Mouse (Mus musculus): ENCODE measurements at regions not wholly inside any gene's neighbourhood (a gene's known extent, or its start where the extent isn't known, plus 50 kb on each side); places are given as distances from the start of the nearest gene placed in this dataset.

- no peak overlapping the region for H3K27ac ChIP-seq (ENCODE audit: poor library complexity, severe bottlenecking)
- no peaks in the 10 kb centered on the region for H3K36me3 ChIP-seq
- H3K4me3 ChIP-seq: no peak overlapping the region
- 0 out of 2 replicates have a peak, but pooled peaks cover 3% of the 10 kb centered on the region for H3K9me3 ChIP-seq (replicated peaks)
- no peak for ATAC-seq (ENCODE audit: insufficient number of reproducible peaks, low FRiP score)
- no peak overlapping the region for H3K9ac ChIP-seq
- H3K27me3 ChIP-seq (replicated peaks): no peaks in the 10 kb centered on the region
- H3K4me2 ChIP-seq: no peak overlapping the region
- H3K4me1 ChIP-seq (replicated peaks): peaks cover 3% of the 10 kb centered on the region
Measured at GRCm38 (mm10) chr1:90536105-90536504, 66.7 kb upstream of the Cops8 start.

DNA sequence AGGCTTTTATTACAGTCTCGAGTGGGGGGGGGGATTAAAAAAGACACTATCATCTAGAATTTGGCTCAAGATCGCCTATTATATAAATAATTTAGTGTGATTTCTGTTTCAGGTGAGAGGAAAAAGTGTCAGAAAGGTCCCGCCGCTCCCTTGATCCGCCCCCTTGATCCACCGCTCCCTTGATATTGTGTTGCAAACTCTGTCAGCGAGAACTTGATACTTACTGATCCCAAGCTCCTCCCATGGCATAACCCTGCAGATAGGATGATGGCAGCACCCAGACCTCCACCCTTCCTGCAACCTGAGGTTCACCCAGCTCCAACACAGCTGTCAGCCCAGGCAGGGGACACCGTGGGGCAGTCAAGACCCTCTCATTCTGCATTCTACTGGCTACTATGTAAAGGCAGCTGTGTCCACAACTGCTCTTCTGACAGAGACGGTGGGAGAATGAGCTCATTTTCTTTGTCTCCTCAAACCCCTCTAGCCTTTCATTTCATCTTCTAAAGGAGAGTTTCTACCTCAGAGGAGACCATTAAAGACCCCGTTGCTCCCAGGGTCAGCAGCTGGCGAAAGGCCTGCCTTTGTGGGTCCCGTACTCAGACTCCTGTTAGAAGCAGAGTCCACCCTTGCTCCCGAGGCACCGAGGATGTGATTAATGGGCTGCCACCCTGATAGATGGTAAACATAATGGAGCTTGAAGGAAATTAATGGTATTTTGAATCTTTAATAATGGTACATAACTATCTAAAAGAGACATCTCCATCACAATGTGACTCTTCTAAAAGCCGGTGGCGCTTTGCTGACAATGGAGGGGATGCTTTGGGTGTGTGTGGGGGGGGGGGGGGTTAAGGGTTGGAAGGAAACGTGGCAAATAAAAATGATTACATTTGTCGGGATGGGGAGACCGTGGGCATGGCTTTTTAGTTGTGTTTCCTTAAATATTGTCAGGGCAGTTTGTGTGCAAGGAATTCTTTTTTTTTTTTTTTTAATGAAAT is 58.7 kb upstream of the Cops8 start:
- no peaks in the 10 kb centered on the region for H3K36me3 ChIP-seq

DNA sequence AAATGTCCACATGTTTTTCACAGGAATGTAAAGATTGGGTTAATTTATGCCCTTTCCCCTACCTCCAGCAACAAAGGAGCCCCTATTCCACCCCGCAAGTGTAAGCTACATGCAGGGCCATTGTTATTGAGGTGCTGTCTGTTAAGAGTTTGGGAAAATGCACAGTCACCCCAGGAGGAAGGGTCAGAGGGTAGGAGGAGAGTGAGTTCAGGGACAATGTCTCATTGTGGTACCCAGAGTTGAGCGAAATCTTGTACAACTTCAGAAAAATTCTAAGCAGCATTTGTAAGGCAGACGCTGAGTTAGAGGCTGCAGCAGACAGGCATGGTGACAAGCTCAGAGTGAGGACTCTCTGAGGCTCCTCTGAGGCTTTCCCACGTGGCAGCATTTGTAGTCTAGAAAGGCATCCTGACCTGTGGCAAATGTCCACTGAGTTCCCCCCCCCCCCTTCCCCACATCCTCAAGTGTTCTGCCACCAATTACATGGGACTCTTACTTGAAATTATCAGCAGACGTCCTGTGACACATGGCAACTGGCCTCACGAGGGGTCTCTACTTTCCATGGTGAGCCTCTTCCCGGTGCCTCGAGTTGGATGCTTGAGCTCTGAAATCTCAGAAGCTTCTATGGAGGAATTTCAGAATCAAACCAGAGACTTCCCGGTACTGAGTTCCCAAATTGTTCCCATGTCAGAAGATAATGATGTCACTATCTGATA is 57.8 kb upstream of the Cops8 start:
- peaks cover 4% of the 10 kb centered on the region; the same call in 1 of the 2 replicates for H3K4me1 ChIP-seq (replicated peaks)
- H3K4me3 ChIP-seq: no peak overlapping the region
- H3K9ac ChIP-seq: no peak overlapping the region
- H3K27ac ChIP-seq (ENCODE audit: poor library complexity, severe bottlenecking): no peak overlapping the region
- WGBS: 41% methylated on average over 9 of the region's 9 CpGs
- ATAC-seq (ENCODE audit: insufficient number of reproducible peaks, low FRiP score): no peak
- no peak overlapping the region for H3K4me2 ChIP-seq
- no peaks in the 10 kb centered on the region for H3K27me3 ChIP-seq (replicated peaks)
- peaks cover 12% of the 10 kb centered on the region for H3K9me3 ChIP-seq (replicated peaks)
- no peaks in the 10 kb centered on the region for H3K36me3 ChIP-seq

More for the DNA sequence above, 58.7 kb upstream of the Cops8 start:
- Histone ChIP-seq H3K4me2 (no peak overlapping the region), H3K27me3 (replicated peaks) (no peaks in the 10 kb centered on the region), H3K4me1 (replicated peaks) (peaks cover 4% of the 10 kb centered on the region; the same call in 1 of the 2 replicates), H3K9me3 (replicated peaks) (peaks cover 12% of the 10 kb centered on the region), H3K4me3 (no peak overlapping the region), H3K9ac (no peak overlapping the region), H3K27ac (ENCODE audit: poor library complexity, severe bottlenecking) (no peak overlapping the region)
- ATAC-seq (ENCODE audit: insufficient number of reproducible peaks, low FRiP score): no peak
- 57% methylated on average over 19 of the region's 19 CpGs for WGBS

GRCm38 (mm10) chr1:90552644-90553043 is 50.1 kb upstream of the Cops8 start:
- H3K4me2 ChIP-seq: no peak overlapping the region
- no peaks in the 10 kb centered on the region for H3K36me3 ChIP-seq
- H3K4me3 ChIP-seq: no peak overlapping the region
- peaks cover 5% of the 10 kb centered on the region; the same call in 1 of the 2 replicates for H3K4me1 ChIP-seq (replicated peaks)
- H3K9ac ChIP-seq: no peak overlapping the region
- no peak overlapping the region for H3K27ac ChIP-seq (ENCODE audit: poor library complexity, severe bottlenecking)
- ATAC-seq (ENCODE audit: insufficient number of reproducible peaks, low FRiP score): no peak
- no peaks in the 10 kb centered on the region for H3K27me3 ChIP-seq (replicated peaks)
- 53% methylated on average over 6 of the region's 6 CpGs for WGBS
- peaks cover 2% of the 10 kb centered on the region; the same call in 1 of the 2 replicates for H3K9me3 ChIP-seq (replicated peaks)
